Mouse (Mus musculus): Measurements from ENCODE around the gene Prrt3. TPM values are rescaled to one million over a fixed set of nuclear protein-coding genes. Genes with fewer than 3 reads are reported as not detected.

The Prrt3 gene
- polyA plus RNA-seq (2014; fragmentation: Nextera tagmentation; extraction: Ambion mirVana): 0.31 and 0.33 TPM in 2 replicates

DNA sequence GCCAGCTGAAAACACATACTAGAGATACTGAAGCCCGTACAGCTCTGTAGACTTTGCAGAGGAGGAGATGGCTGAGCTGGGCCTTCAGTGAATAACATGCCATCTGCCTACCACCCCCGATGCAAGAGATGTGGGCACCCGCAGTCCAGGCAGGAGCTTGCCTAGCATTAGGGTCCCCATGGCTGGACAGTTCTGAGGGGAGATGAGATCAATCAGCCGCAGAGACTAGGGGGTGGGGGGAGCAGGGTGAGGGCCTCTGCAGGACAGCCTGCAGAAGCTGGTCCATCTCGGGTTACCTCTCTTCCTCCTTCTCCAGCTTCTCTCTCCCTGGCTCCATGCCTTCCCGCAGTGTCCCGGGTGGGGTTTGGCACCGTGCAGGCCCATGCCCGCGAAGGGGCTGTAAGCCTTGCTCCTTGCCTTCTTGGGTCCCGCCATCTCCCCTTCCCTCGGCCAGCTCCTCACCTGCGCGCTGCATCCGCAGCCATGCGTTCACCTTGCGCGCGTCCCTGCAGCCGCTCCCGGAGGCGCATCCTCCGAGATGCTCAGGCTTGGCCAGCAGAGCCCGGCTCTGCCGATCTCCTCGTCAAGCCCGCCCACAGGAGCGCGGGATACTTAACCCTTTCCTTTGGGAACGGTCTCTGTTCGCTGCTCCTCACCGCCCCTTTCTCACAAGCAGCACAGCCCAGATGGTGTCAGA, at the start of gene Prrt3:
Gene Prrt3, minus strand, starts transcription at position 544 of the 697 bp plus-strand sequence.
- DNase-seq (ENCODE audit: low spot score) (peak; percentile 50), ATAC-seq (ENCODE audit: insufficient number of reproducible peaks, low FRiP score, low TSS enrichment, low read depth) (peak; percentile 46; the same call in 1 of the 2 replicates)
- peak within 1 kb of the TSS; percentile 57 for H3K9ac ChIP-seq (ENCODE audit: low read length)
- no peaks in the 10 kb centered on the region for H3K9me3 ChIP-seq (ENCODE audit: control insufficient read depth, low read length)
- H3K27ac ChIP-seq (replicated peaks; ENCODE audit: low read depth, low read length): no peak within 1 kb of the TSS
- H3K4me1 ChIP-seq (ENCODE audit: control insufficient read depth, insufficient read depth, low read length): no peaks in the 10 kb centered on the region
- H3K27me3 ChIP-seq (ENCODE audit: control insufficient read depth, insufficient read depth, low read length): peaks cover 21% of the 10 kb centered on the region
- H3K36me3 ChIP-seq (ENCODE audit: control insufficient read depth, insufficient read depth, low read length): no peaks in the 10 kb centered on the region
- H3K4me3 ChIP-seq (ENCODE audit: low read depth, low read length): peak within 1 kb of the TSS; percentile 34
- peak within 1 kb of the TSS; percentile 63 for H3K4me2 ChIP-seq (ENCODE audit: low read depth, severe bottlenecking)
- 4% methylated on average over 32 of the region's 32 CpGs for WGBS

- no peak overlapping the region for H3K27ac ChIP-seq (replicated peaks; ENCODE audit: low read depth, low read length)
- ATAC-seq (ENCODE audit: insufficient number of reproducible peaks, low FRiP score, low TSS enrichment, low read depth) (no peak), DNase-seq (ENCODE audit: low spot score) (no peak)
- no peaks in the 10 kb centered on the region for H3K9me3 ChIP-seq (ENCODE audit: control insufficient read depth, low read length)
- WGBS: 93% methylated on average over 8 of the region's 12 CpGs
- no peaks in the 10 kb centered on the region for H3K4me1 ChIP-seq (ENCODE audit: control insufficient read depth, insufficient read depth, low read length)
- no peak overlapping the region for H3K4me2 ChIP-seq (ENCODE audit: low read depth, severe bottlenecking)
- no peaks in the 10 kb centered on the region for H3K27me3 ChIP-seq (ENCODE audit: control insufficient read depth, insufficient read depth, low read length)
- no peak overlapping the region for H3K9ac ChIP-seq (ENCODE audit: low read length)
- H3K4me3 ChIP-seq (ENCODE audit: low read depth, low read length): no peak overlapping the region
- H3K36me3 ChIP-seq (ENCODE audit: control insufficient read depth, insufficient read depth, low read length): no peaks in the 10 kb centered on the region; the same call in 1 of the 2 replicates
Measured at GRCm38 (mm10) chr6:113543906-113544481, 42.3 kb upstream of the Prrt3 start.

GRCm38 (mm10) chr6:113541610-113542009, 39.9 kb upstream of the Prrt3 start:
- H3K9me3 ChIP-seq (ENCODE audit: control insufficient read depth, low read length): no peaks in the 10 kb centered on the region
- no peaks in the 10 kb centered on the region for H3K27me3 ChIP-seq (ENCODE audit: control insufficient read depth, insufficient read depth, low read length)
- H3K4me2 ChIP-seq (ENCODE audit: low read depth, severe bottlenecking): no peak overlapping the region
- H3K4me1 ChIP-seq (ENCODE audit: control insufficient read depth, insufficient read depth, low read length): no peaks in the 10 kb centered on the region
- ATAC-seq (ENCODE audit: insufficient number of reproducible peaks, low FRiP score, low TSS enrichment, low read depth) (no peak), DNase-seq (ENCODE audit: low spot score) (no peak)
- H3K36me3 ChIP-seq (ENCODE audit: control insufficient read depth, insufficient read depth, low read length): no peaks in the 10 kb centered on the region; the same call in 1 of the 2 replicates
- H3K9ac ChIP-seq (ENCODE audit: low read length): no peak overlapping the region
- no peak overlapping the region for H3K4me3 ChIP-seq (ENCODE audit: low read depth, low read length)
- H3K27ac ChIP-seq (replicated peaks; ENCODE audit: low read depth, low read length): no peak overlapping the region
- 86% methylated on average over 6 of the region's 6 CpGs for WGBS

DNA sequence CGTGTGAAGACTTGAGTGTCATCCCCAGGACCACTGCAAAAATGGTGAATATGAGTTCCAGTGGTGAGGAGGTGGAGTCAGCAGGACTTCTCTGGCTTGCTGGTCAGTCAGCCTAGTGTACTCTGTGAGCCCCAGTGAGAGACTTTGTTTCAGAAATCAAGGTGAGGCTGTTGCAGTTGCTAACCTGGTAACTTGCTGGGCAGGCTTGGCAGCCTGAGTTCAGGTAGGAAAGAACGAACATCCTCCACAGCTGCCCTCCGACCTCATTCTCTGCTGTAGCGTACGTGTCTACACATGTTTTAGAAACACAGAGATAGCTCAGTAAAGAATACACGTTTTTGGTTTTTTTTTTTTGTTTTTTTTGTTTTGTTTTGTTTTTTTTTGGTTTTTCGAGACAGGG, 33.2 kb upstream of the Prrt3 start:
- Histone ChIP-seq H3K4me2 (ENCODE audit: low read depth, severe bottlenecking) (no peak overlapping the region), H3K27me3 (ENCODE audit: control insufficient read depth, insufficient read depth, low read length) (no peaks in the 10 kb centered on the region), H3K4me3 (ENCODE audit: low read depth, low read length) (no peak overlapping the region), H3K4me1 (ENCODE audit: control insufficient read depth, insufficient read depth, low read length) (peaks cover 5% of the 10 kb centered on the region), H3K9ac (ENCODE audit: low read length) (no peak overlapping the region), H3K9me3 (ENCODE audit: control insufficient read depth, low read length) (no peaks in the 10 kb centered on the region), H3K36me3 (ENCODE audit: control insufficient read depth, insufficient read depth, low read length) (no peaks in the 10 kb centered on the region; the same call in 1 of the 2 replicates), H3K27ac (replicated peaks; ENCODE audit: low read depth, low read length) (no peak overlapping the region)
- WGBS: 85% methylated on average over 7 of the region's 7 CpGs
- DNase-seq (ENCODE audit: low spot score) (no peak), ATAC-seq (ENCODE audit: insufficient number of reproducible peaks, low FRiP score, low TSS enrichment, low read depth) (no peak)

GRCm38 (mm10) chr6:113531840-113532404, 30.2 kb upstream of the Prrt3 start:
- WGBS: 4% methylated on average over 7 of the region's 7 CpGs

GRCm38 (mm10) chr6:113530932-113531839, 29.5 kb upstream of the Prrt3 start, which contains the start of the genes Emc3 and Fancd2:
TSS of gene Emc3 (minus strand) at chr6:113531652.
TSS of gene Fancd2 (plus strand) at chr6:113531682.
- ATAC-seq (ENCODE audit: insufficient number of reproducible peaks, low FRiP score, low TSS enrichment, low read depth): peak; percentile 82; the same call in 1 of the 2 replicates
- Histone ChIP-seq H3K9ac (ENCODE audit: low read length) (peak within 1 kb of the TSS; percentile 85), H3K27ac (replicated peaks; ENCODE audit: low read depth, low read length) (no peak within 1 kb of the TSS), H3K4me1 (ENCODE audit: control insufficient read depth, insufficient read depth, low read length) (peaks cover 5% of the 10 kb centered on the region), H3K4me3 (ENCODE audit: low read depth, low read length) (peak within 1 kb of the TSS; percentile 89), H3K36me3 (ENCODE audit: control insufficient read depth, insufficient read depth, low read length) (no peaks in the 10 kb centered on the region), H3K27me3 (ENCODE audit: control insufficient read depth, insufficient read depth, low read length) (no peaks in the 10 kb centered on the region), H3K9me3 (ENCODE audit: control insufficient read depth, low read length) (no peaks in the 10 kb centered on the region), H3K4me2 (ENCODE audit: low read depth, severe bottlenecking) (peak within 1 kb of the TSS; percentile 79)
- 1% methylated on average over 47 of the region's 47 CpGs for WGBS
- DNase-seq (ENCODE audit: low spot score): peak; percentile 98

More at GRCm38 (mm10) chr6:113531840-113532404, 30.2 kb upstream of the Prrt3 start:
- ATAC-seq (ENCODE audit: insufficient number of reproducible peaks, low FRiP score, low TSS enrichment, low read depth) (no peak), DNase-seq (ENCODE audit: low spot score) (peak; percentile 31)
- Histone ChIP-seq H3K9ac (ENCODE audit: low read length) (peak overlapping the region; percentile 85), H3K36me3 (ENCODE audit: control insufficient read depth, insufficient read depth, low read length) (no peaks in the 10 kb centered on the region), H3K9me3 (ENCODE audit: control insufficient read depth, low read length) (no peaks in the 10 kb centered on the region), H3K4me2 (ENCODE audit: low read depth, severe bottlenecking) (peak overlapping the region; percentile 79), H3K27ac (replicated peaks; ENCODE audit: low read depth, low read length) (no peak overlapping the region), H3K27me3 (ENCODE audit: control insufficient read depth, insufficient read depth, low read length) (no peaks in the 10 kb centered on the region), H3K4me1 (ENCODE audit: control insufficient read depth, insufficient read depth, low read length) (peaks cover 5% of the 10 kb centered on the region), H3K4me3 (ENCODE audit: low read depth, low read length) (peak overlapping the region; percentile 89)

DNA sequence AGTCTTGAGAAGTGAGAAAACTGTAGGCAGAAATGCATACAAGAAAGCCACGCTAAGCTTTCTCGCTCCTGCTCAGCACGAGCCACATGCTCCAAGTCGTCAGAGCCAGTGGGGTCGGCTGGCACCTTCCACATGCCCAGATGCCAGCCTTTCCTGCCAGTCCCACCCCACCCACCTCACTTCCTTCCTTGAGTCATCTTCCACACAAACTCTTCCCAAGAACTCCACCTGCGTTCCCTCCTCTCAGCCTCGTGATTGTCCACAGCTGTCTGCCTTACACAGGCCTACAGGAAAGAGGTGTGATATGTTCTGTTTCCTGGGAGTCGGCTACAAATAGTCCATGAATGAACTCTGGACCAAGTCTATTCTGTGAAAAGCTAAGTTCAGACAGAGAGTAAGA, 21.7 kb upstream of the Prrt3 start:
- 91% methylated on average over 8 of the region's 8 CpGs for whole genome bisulfite sequencing
- no peak for DNase-seq (ENCODE audit: low spot score)
- no peaks in the 10 kb centered on the region for H3K4me1 ChIP-seq (ENCODE audit: control insufficient read depth, insufficient read depth, low read length)
- H3K4me2 ChIP-seq (ENCODE audit: low read depth, severe bottlenecking): no peak overlapping the region
- peaks cover 7% of the 10 kb centered on the region for H3K36me3 ChIP-seq (ENCODE audit: control insufficient read depth, insufficient read depth, low read length)
- no peak overlapping the region for H3K4me3 ChIP-seq (ENCODE audit: low read depth, low read length)
- no peaks in the 10 kb centered on the region for H3K27me3 ChIP-seq (ENCODE audit: control insufficient read depth, insufficient read depth, low read length)
- no peak for ATAC-seq (ENCODE audit: insufficient number of reproducible peaks, low FRiP score, low TSS enrichment, low read depth)
- no peak overlapping the region for H3K27ac ChIP-seq (replicated peaks; ENCODE audit: low read depth, low read length)
- no peak overlapping the region for H3K9ac ChIP-seq (ENCODE audit: low read length)
- H3K9me3 ChIP-seq (ENCODE audit: control insufficient read depth, low read length): no peaks in the 10 kb centered on the region

DNA sequence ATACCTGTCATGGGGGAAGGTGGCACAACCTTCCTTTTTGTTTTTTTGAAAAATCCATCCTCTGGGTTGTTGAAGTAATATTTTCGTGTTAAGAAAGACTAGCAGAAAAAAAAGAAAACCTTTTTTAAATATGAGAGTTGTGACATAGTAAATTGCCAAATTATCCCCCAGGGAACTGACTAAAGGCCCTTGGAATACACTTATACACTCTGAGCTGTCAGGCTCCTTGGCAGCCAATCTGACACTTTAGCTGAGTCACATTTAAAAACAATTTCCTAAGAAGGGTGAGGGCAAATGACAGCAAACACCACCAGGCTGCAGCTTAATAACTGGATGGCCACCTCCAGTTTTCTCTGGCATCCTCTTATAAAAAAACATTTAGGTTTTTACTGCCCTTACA, 20.6 kb upstream of the Prrt3 start:
- H3K9ac ChIP-seq (ENCODE audit: low read length): no peak overlapping the region
- H3K4me1 ChIP-seq (ENCODE audit: control insufficient read depth, insufficient read depth, low read length): no peaks in the 10 kb centered on the region
- no peaks in the 10 kb centered on the region for H3K27me3 ChIP-seq (ENCODE audit: control insufficient read depth, insufficient read depth, low read length)
- H3K36me3 ChIP-seq (ENCODE audit: control insufficient read depth, insufficient read depth, low read length): peaks cover 9% of the 10 kb centered on the region
- no peaks in the 10 kb centered on the region for H3K9me3 ChIP-seq (ENCODE audit: control insufficient read depth, low read length)
- H3K4me2 ChIP-seq (ENCODE audit: low read depth, severe bottlenecking): no peak overlapping the region
- 76% methylated on average over 1 of the region's 1 CpGs for WGBS
- ATAC-seq (ENCODE audit: insufficient number of reproducible peaks, low FRiP score, low TSS enrichment, low read depth) (no peak), DNase-seq (ENCODE audit: low spot score) (no peak)
- H3K4me3 ChIP-seq (ENCODE audit: low read depth, low read length): no peak overlapping the region
- no peak overlapping the region for H3K27ac ChIP-seq (replicated peaks; ENCODE audit: low read depth, low read length)

Measured in limb, embryonic 11.5 days (tissue).